Mouse (Mus musculus) layer of hippocampus, adult 11-12 months (tissue): Measurements from ENCODE around the gene Abca9.

Experiments used
- DNase-seq: peaks from one replicate; pipeline ENCODE4 v3.0.0; 2022; ENCODE audit warnings: low spot score

Gene Abca9

DNA sequence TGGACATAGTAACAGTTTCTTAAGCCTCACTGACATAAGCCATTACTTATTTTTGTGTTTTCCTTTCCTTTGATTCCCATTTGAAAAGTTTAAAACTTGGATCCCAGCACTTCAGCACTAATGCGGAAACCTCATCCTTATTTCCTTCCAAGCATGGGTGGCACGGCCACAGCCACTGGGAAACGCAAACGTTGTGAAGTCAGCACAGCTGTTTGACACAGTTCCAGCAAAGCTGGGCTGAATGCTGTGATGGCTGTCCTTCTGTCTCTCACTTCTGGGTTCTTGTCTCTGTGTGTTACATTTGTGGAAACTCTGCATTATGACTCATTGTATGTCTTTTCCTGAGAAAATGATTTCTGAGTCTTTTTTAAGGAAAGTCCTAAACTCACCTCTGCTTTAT is 107.0 kb downstream of the Abca9 start:
- peak; percentile 8 for DNase-seq

DNA sequence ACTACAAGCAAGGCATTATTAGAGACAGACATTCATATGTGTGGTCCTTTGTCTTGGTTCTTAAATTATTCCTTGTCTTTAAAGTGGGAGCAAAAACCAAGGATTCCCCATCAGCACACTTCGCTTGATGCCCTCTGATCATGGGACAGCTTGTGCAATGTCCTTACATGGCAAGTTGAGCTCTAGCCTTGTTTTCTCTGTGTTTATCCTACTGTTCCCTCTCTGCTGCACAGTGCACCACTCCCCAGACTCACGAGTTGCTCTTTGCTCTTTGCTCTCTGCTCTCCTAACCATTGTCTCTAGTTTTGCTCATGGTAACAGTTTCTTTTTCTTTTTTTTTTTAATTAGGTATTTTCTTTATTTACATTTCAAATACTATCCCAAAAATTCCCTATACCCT is 107.9 kb downstream of the Abca9 start:
- no peak for DNase-seq

DNA sequence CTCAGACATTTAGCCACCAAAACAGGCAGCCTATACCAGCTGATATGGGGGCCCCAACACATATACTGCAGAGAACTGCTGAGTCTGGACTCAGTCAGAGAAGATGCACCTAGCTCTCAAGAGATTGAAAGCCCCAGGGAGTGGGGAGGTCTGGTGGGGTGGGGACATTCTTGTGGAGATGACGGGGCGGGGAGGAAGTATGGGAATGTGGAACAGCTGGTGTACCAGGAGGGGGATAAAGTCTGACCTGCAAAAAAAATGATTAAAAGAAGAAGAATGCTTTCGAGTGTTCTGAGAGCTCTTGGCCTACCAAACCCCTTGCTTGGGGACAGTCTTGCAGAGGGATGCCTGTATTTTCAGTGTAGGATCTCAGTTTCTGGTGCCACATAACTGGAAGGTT is 114.3 kb downstream of the Abca9 start:
- DNase-seq = no peak
